Comparison of ENCODE assay signal across 23 mouse cellular contexts in the genomic region with DNA sequence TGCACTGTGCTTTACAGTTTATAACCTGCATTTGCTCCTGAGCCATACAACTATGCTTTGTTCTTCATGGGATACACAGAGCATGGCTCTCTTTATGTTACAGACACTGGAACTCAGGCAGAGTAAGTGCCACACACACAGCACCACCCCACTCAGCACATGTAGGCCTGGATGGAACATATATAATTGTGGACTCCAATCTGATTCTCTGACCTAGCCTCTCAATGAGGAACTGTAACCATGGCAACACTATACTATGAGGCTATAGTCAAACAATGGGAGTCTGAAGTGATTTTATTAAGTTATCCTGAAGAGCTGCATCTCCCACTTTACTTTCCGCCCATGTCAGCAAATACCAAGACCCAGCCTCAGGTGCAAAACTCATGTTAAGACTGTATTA. TPM values are rescaled to one million over a fixed set of nuclear protein-coding genes. Genes with fewer than 3 reads are reported as not detected.
A peak's percentile ranks its signal among the peaks of the same experiment; 100 is the strongest.
DNase-seq lines count a peak whose midpoint lies in the region; ATAC-seq and TF ChIP-seq lines count a peak whose summit lies in the region.
"Had no signal": no experiment of that assay in that cellular context is flagged by ENCODE, and none has a peak within 500 bp of the region (broad histone marks: within the 10 kb centered on the region; RNA-seq: fewer than 3 reads in every experiment).

No protein-coding gene starts in this region.

- H3K9ac ChIP-seq in hindbrain, embryonic 13.5 days: no peak overlapping the region
- no peak overlapping the region for H3K9ac ChIP-seq in hindbrain, embryonic 11.5 days (ENCODE audit: low read depth, low read length)
- no peak overlapping the region for H3K9ac ChIP-seq in midbrain, embryonic 12.5 days (replicated peaks)
- H3K9ac ChIP-seq in midbrain, embryonic 14.5 days (replicated peaks; ENCODE audit: low read length): no peak overlapping the region
- no peak overlapping the region for H3K9ac ChIP-seq in ES-E14 (ENCODE audit: insufficient read depth, low read depth, low read length, poor library complexity, severe bottlenecking)
- H3K9ac ChIP-seq: embryonic facial prominence, embryonic 12.5 days; forebrain, embryonic 13.5 days; forebrain, embryonic 15.5 days; forebrain, postnatal 0 days had no signal

- no peaks in the 10 kb centered on the region for H3K36me3 ChIP-seq in hindbrain, embryonic 13.5 days
- H3K36me3 ChIP-seq in hindbrain, embryonic 11.5 days (ENCODE audit: control insufficient read depth, insufficient read depth, low read length): no peaks in the 10 kb centered on the region
- no peaks in the 10 kb centered on the region for H3K36me3 ChIP-seq in midbrain, embryonic 12.5 days
- no peaks in the 10 kb centered on the region for H3K36me3 ChIP-seq in midbrain, embryonic 14.5 days (ENCODE audit: control insufficient read depth, insufficient read depth, low read length)
- no peaks in the 10 kb centered on the region for H3K36me3 ChIP-seq in ES-E14 (ENCODE audit: control insufficient read depth, insufficient read depth, low read length, poor library complexity, severe bottlenecking)
- H3K36me3 ChIP-seq: embryonic facial prominence, embryonic 10.5 days; embryonic facial prominence, embryonic 12.5 days; forebrain, embryonic 15.5 days; G1E had no signal

- H3K9me3 ChIP-seq in hindbrain, embryonic 13.5 days: no peaks in the 10 kb centered on the region
- no peaks in the 10 kb centered on the region for H3K9me3 ChIP-seq in hindbrain, embryonic 11.5 days (ENCODE audit: control insufficient read depth, low read length)
- no peaks in the 10 kb centered on the region for H3K9me3 ChIP-seq in midbrain, embryonic 12.5 days
- H3K9me3 ChIP-seq in midbrain, embryonic 14.5 days (ENCODE audit: control insufficient read depth, low read length): no peaks in the 10 kb centered on the region
- H3K9me3 ChIP-seq in ES-E14 (ENCODE audit: control insufficient read depth, insufficient read depth, low read depth, low read length): no peaks in the 10 kb centered on the region
- H3K9me3 ChIP-seq: embryonic facial prominence, embryonic 10.5 days; embryonic facial prominence, embryonic 12.5 days; forebrain, embryonic 13.5 days; forebrain, embryonic 15.5 days; G1E had no signal

- no peak overlapping the region for H3K4me2 ChIP-seq in hindbrain, embryonic 13.5 days
- no peak overlapping the region for H3K4me2 ChIP-seq in hindbrain, embryonic 11.5 days (replicated peaks; ENCODE audit: low read depth, low read length)
- H3K4me2 ChIP-seq in midbrain, embryonic 12.5 days (replicated peaks): no peak overlapping the region
- no peak overlapping the region for H3K4me2 ChIP-seq in midbrain, embryonic 14.5 days (ENCODE audit: low read length)
- H3K4me2 ChIP-seq: embryonic facial prominence, embryonic 12.5 days; forebrain, embryonic 13.5 days; forebrain, embryonic 15.5 days had no signal

- no peak for TF ChIP-seq POLR2A in brain, embryonic 14.5 days (IDR thresholded peaks at IDR 0.05; ENCODE audit: borderline replicate concordance, extremely low read depth, insufficient read depth, insufficient read length, poor library complexity, severe bottlenecking)

- in situ Hi-C loops in ES-E14 (cut with MboI; ENCODE audit: low sequenced_read_pairs in 2 of 2, unreplicated experiment in 2 of 2): no loop called here

- no peak for DNase-seq in hindbrain, embryonic 11.5 days (ENCODE audit: low spot score)
- no peak for DNase-seq in midbrain, embryonic 14.5 days
- DNase-seq in ES-E14 (ENCODE audit: low read depth, low spot score): no peak
- DNase-seq in brain, embryonic 14.5 days (ENCODE audit: low read depth): peak; percentile 15
- no peak for DNase-seq in cerebellum, adult 11 months
- DNase-seq: adrenal gland, adult 8-10 months; adrenal gland, postnatal 14 days; adrenal gland, postnatal 36 days; cerebellum, adult 11-12 months; cerebellum, adult 2 months; cerebellum, adult 9-10 months; cerebellum, postnatal 10 days; cerebellum, postnatal 25 days; forebrain, postnatal 0 days had no signal

- no peak overlapping the region for H3K27ac ChIP-seq in hindbrain, embryonic 13.5 days
- no peak overlapping the region for H3K27ac ChIP-seq in hindbrain, embryonic 11.5 days (ENCODE audit: low read depth, low read length)
- no peak overlapping the region for H3K27ac ChIP-seq in midbrain, embryonic 12.5 days (replicated peaks)
- no peak overlapping the region for H3K27ac ChIP-seq in midbrain, embryonic 14.5 days (replicated peaks; ENCODE audit: low read depth, low read length)
- no peak overlapping the region for H3K27ac ChIP-seq in ES-E14 (ENCODE audit: insufficient read depth, low read depth, low read length, poor library complexity, severe bottlenecking)
- H3K27ac ChIP-seq: embryonic facial prominence, embryonic 10.5 days; embryonic facial prominence, embryonic 12.5 days; forebrain, embryonic 13.5 days; forebrain, embryonic 15.5 days had no signal

- 71% methylated on average over 1 of the region's 1 CpGs for WGBS in hindbrain, embryonic 13.5 days
- 83% methylated on average over 1 of the region's 1 CpGs for WGBS in hindbrain, embryonic 11.5 days
- WGBS in midbrain, embryonic 12.5 days: 65% methylated on average over 1 of the region's 1 CpGs
- WGBS in midbrain, embryonic 14.5 days: 65% methylated on average over 1 of the region's 1 CpGs

- no peak for TF ChIP-seq CTCF in brain, embryonic 14.5 days (IDR thresholded peaks at IDR 0.05; ENCODE audit: borderline replicate concordance, extremely low read depth, insufficient read depth, insufficient read length)

- H3K27me3 ChIP-seq in hindbrain, embryonic 13.5 days: no peaks in the 10 kb centered on the region
- H3K27me3 ChIP-seq in hindbrain, embryonic 11.5 days (ENCODE audit: control insufficient read depth, insufficient read depth, low read length): no peaks in the 10 kb centered on the region
- no peaks in the 10 kb centered on the region for H3K27me3 ChIP-seq in midbrain, embryonic 12.5 days
- H3K27me3 ChIP-seq in midbrain, embryonic 14.5 days (ENCODE audit: control insufficient read depth, insufficient read depth, low read length): no peaks in the 10 kb centered on the region
- H3K27me3 ChIP-seq: embryonic facial prominence, embryonic 12.5 days; forebrain, embryonic 13.5 days; forebrain, embryonic 15.5 days had no signal

- ATAC-seq in hindbrain, embryonic 13.5 days (ENCODE audit: low FRiP score): peak; percentile 57; the same call in 1 of the 2 replicates
- no peak for ATAC-seq in hindbrain, embryonic 11.5 days (ENCODE audit: low FRiP score)
- ATAC-seq in midbrain, embryonic 12.5 days (ENCODE audit: low FRiP score, low read depth): 0 out of 2 replicates have a peak, but pooled peaks have one; percentile 19
- no peak for ATAC-seq in midbrain, embryonic 14.5 days (ENCODE audit: low FRiP score, low TSS enrichment)
- ATAC-seq: activated CD4-positive, CD25-positive, alpha-beta regulatory T cell, adult 4 months; forebrain, embryonic 13.5 days; forebrain, embryonic 15.5 days; forebrain, postnatal 0 days; Patski had no signal

- no peaks in the 10 kb centered on the region for H3K4me1 ChIP-seq in hindbrain, embryonic 13.5 days (replicated peaks)
- no peaks in the 10 kb centered on the region for H3K4me1 ChIP-seq in hindbrain, embryonic 11.5 days (replicated peaks; ENCODE audit: control insufficient read depth, insufficient read depth, low read length)
- H3K4me1 ChIP-seq in midbrain, embryonic 12.5 days: 0 out of 2 replicates have a peak, but pooled peaks cover 4% of the 10 kb centered on the region
- H3K4me1 ChIP-seq in midbrain, embryonic 14.5 days (ENCODE audit: control insufficient read depth, insufficient read depth, low read length): no peaks in the 10 kb centered on the region
- H3K4me1 ChIP-seq in ES-E14 (ENCODE audit: control insufficient read depth in 2 of 2, insufficient read depth in 2 of 2, low read length in 2 of 2, poor library complexity in 1 of 2): no peaks in the 10 kb centered on the region
- H3K4me1 ChIP-seq: embryonic facial prominence, embryonic 10.5 days; embryonic facial prominence, embryonic 12.5 days; forebrain, embryonic 13.5 days; forebrain, embryonic 15.5 days had no signal

- H3K4me3 ChIP-seq in hindbrain, embryonic 13.5 days: no peak overlapping the region
- H3K4me3 ChIP-seq in hindbrain, embryonic 11.5 days (ENCODE audit: low read depth, low read length): no peak overlapping the region
- no peak overlapping the region for H3K4me3 ChIP-seq in midbrain, embryonic 12.5 days
- no peak overlapping the region for H3K4me3 ChIP-seq in midbrain, embryonic 14.5 days (replicated peaks; ENCODE audit: low read depth, low read length)
- H3K4me3 ChIP-seq in ES-E14 (ENCODE audit: insufficient read depth in 1 of 2, low read depth in 1 of 2, low read length in 2 of 2, poor library complexity in 1 of 2, severe bottlenecking in 1 of 2): no peak overlapping the region
- H3K4me3 ChIP-seq: embryonic facial prominence, embryonic 10.5 days; embryonic facial prominence, embryonic 12.5 days; forebrain, embryonic 13.5 days; forebrain, embryonic 15.5 days had no signal

TF ChIP-seq in ES-E14, 5 proteins besides CTCF, POLR2A, EP300 and RAD21:
- TF ChIP-seq MAFK (IDR thresholded peaks at IDR 0.05; ENCODE audit: insufficient read depth, low read depth, low read length) (peak; percentile 44; the same call in 1 of the 2 replicates), ZC3H11A (IDR thresholded peaks at IDR 0.05; ENCODE audit: borderline replicate concordance, low read depth, low read length) (no peak)

RNA-seq across cellular contexts. Expression of a gene that starts 30.6 kb away (rescaled TPM):
- 0.99 and 1.4 TPM in 2 replicates for polyA plus RNA-seq in hindbrain, embryonic 13.5 days (2015; fragmentation: Nextera tagmentation; extraction: Ambion mirVana)
- polyA plus RNA-seq in hindbrain, embryonic 11.5 days (2014; fragmentation: Nextera tagmentation; extraction: Ambion mirVana): 1.1 and 1.5 TPM in 2 replicates
- polyA plus RNA-seq in midbrain, embryonic 12.5 days (2016; fragmentation: Nextera tagmentation; extraction: Ambion mirVana): 1.6 and 2.5 TPM in 2 replicates
- polyA plus RNA-seq in midbrain, embryonic 14.5 days (2014; fragmentation: Nextera tagmentation; extraction: Ambion mirVana): 1.1 and 1.5 TPM in 2 replicates
- 0.26 and 0.85 TPM in 2 replicates for total RNA-seq in ES-E14 (2012; rRNA removed)
- polyA plus RNA-seq in brain, embryonic 14.5 days (2012; rRNA removed): 0.93 and 1.4 TPM in 2 replicates
- polyA plus RNA-seq: activated CD4-positive, CD25-positive, alpha-beta regulatory T cell, adult 4 months; G1E; Patski had no signal

Comparison
In these comparisons a context has a peak if more than half of its experiments do, and no peak if none do; other contexts are left out.
1. ATAC-seq: peak in hindbrain, embryonic 13.5 days (single experiment) and midbrain, embryonic 12.5 days (single experiment); none in hindbrain, embryonic 11.5 days (single experiment) and midbrain, embryonic 14.5 days (single experiment).